Mouse (Mus musculus) cerebellum, postnatal 4 days (tissue): ENCODE results near the gene Zfp51.
"Not testable (repeated sequence)": the region's sequence is repeated elsewhere in the genome, so short reads cannot be mapped to it uniquely, and the experiment has no call there.

Source experiments
- DNase-seq, 2 experiments: peaks; one replicate each; pipeline ENCODE4 v3.0.0; 2022; ENCODE audit warnings: low spot score in 2 of 2, mixed read lengths in 1 of 2

The Zfp51 gene

GRCm38 (mm10) chr17:21450138-21450704 lies at the start of gene Zfp51:
Zfp51 (plus strand) TSS chr17:21450374.
- DNase-seq: peak; percentile 63 to 83

GRCm38 (mm10) chr17:21422664-21423599 lies 27.2 kb upstream of the Zfp51 start, which contains the start of gene Zfp54:
Zfp54 (plus strand) TSS chr17:21423227.
- peak; percentile 23 to 32 for DNase-seq

- DNase-seq: not testable (repeated sequence)
Observed at GRCm38 (mm10) chr17:21438806-21439400, 11.3 kb upstream of the Zfp51 start.

GRCm38 (mm10) chr17:21449669-21450068 lies 505 bp upstream of the Zfp51 start:
- DNase-seq: peak in 1 of 2 experiments; percentile 66

- DNase-seq: no peak
Observed at GRCm38 (mm10) chr17:21463550-21463949, 13.4 kb downstream of the Zfp51 start.

GRCm38 (mm10) chr17:21472032-21472652 lies 22.0 kb downstream of the Zfp51 start:
- DNase-seq: no peak

GRCm38 (mm10) chr17:21472653-21473307 lies 22.6 kb downstream of the Zfp51 start:
- DNase-seq: no peak

- no peak for DNase-seq
Observed at GRCm38 (mm10) chr17:21473362-21474190, 23.4 kb downstream of the Zfp51 start.

GRCm38 (mm10) chr17:21474729-21475128 lies 24.6 kb downstream of the Zfp51 start:
- not testable (repeated sequence) for DNase-seq

- DNase-seq: not testable (repeated sequence)
Observed at GRCm38 (mm10) chr17:21475290-21475689, 25.1 kb downstream of the Zfp51 start.

GRCm38 (mm10) chr17:21476351-21476750 lies 26.2 kb downstream of the Zfp51 start:
- DNase-seq: not testable (repeated sequence)

GRCm38 (mm10) chr17:21478103-21478777 lies 28.1 kb downstream of the Zfp51 start:
- not testable (repeated sequence) for DNase-seq

GRCm38 (mm10) chr17:21488760-21489499 lies 38.8 kb downstream of the Zfp51 start, which contains the start of gene Zfp53:
Zfp53 (plus strand) TSS chr17:21488998.
- DNase-seq: peak; percentile 54 to 71

- no peak for DNase-seq
Observed at GRCm38 (mm10) chr17:21489500-21490001, 39.4 kb downstream of the Zfp51 start.

GRCm38 (mm10) chr17:21501365-21501764 lies 51.2 kb downstream of the Zfp51 start:
- no peak for DNase-seq

GRCm38 (mm10) chr17:21504524-21504923 lies 54.4 kb downstream of the Zfp51 start:
- no peak for DNase-seq

- DNase-seq: no peak
Observed at GRCm38 (mm10) chr17:21506258-21506657, 56.1 kb downstream of the Zfp51 start.

- no peak for DNase-seq
Observed at GRCm38 (mm10) chr17:21509756-21510155, 59.6 kb downstream of the Zfp51 start.
